Mouse (Mus musculus) brown adipose tissue, adult 24 weeks (tissue): ENCODE data around the gene Fam222b. TPM values are rescaled to one million over a fixed set of nuclear protein-coding genes. Genes with fewer than 3 reads are reported as not detected.
A peak's percentile ranks its signal among the peaks of the same experiment; 100 is the strongest.
"Not testable (repeated sequence)": the region's sequence is repeated elsewhere in the genome, so short reads cannot be mapped to it uniquely, and the experiment has no call there.

Experiments used
- H3K27ac ChIP-seq: fragments of 200-500 bp; replicated peaks from 2 replicates; pipeline ENCODE4 v1.5.1; 2012; ENCODE audit warnings: low read depth, mild to moderate bottlenecking, low read length
- H3K4me1 ChIP-seq: fragments of 200-500 bp; 2 replicates; pipeline ENCODE4 v1.6.1; 2012; ENCODE audit warnings: low read length, mixed read lengths; ENCODE audit not compliant: control insufficient read depth, insufficient read depth, insufficient read length
- H3K4me3 ChIP-seq: fragments of 200-500 bp; 2 replicates; pipeline ENCODE4 v1.5.1; 2012; ENCODE audit warnings: low read depth, mild to moderate bottlenecking, low read length, moderate library complexity; ENCODE audit not compliant: insufficient read depth
- polyA plus RNA-seq: library from polyadenylated mRNA; stranded (reverse); fragments of >200 nt; gene quantifications from 2 replicates; pipeline ENCODE4 v1.2.4, GENCODE M21; 2012; ENCODE audit not compliant: missing spikeins, insufficient read depth, insufficient read length

Fam222b gene
- polyA plus RNA-seq, 1 experiment, result 7.5 TPM

GRCm38 (mm10) chr11:78113616-78114015, 19.2 kb downstream of the Fam222b start:
- H3K4me3 ChIP-seq, result no peak overlapping the region
- H3K27ac ChIP-seq, result no peak overlapping the region
- H3K4me1 ChIP-seq, result peaks cover 4% of the 10 kb centered on the region; the same call in 1 of the 2 replicates

GRCm38 (mm10) chr11:78114676-78115366, 20.4 kb downstream of the Fam222b start:
- Histone ChIP-seq H3K4me1 (peaks cover 9% of the 10 kb centered on the region), H3K4me3 (peak overlapping the region; percentile 71), H3K27ac (no peak overlapping the region)

DNA sequence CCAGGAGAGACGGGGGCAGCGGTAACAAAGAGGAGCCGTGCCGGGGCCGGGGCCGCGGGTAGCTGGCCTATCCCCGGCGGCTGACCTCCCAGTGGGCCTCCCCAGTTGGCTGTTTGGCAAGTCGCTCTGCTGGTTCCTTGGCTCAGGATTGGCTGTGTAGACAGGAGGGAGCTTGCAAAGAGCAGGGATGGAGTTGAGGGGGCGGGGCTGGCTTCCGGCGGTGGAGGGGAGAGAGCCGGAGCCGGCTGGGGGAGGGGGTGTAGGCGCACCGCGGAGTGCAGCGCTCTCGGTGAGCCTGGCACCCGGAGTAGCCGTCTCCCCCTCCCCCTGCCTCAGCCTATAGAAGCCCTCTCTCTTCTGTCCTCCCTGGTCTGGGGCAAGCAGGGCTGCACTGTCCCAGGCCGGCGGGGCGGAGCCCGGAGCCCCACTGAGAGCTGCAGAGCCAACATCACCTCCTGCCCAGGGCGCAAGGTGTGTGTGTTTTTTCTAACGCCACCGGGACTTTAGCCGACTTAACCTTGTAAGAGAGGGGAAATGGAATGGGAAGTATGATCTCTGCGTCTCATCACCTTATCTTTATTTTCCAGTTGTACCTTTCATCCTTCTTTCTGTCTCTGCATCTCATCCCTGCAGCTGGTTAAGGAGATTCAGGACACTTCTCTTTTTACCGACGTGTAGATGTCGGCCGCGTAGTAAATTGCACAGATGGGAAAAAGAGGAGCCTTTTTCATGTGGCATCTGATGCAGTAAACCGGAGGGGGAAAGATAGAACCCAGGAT, 21.1 kb downstream of the Fam222b start:
- Histone ChIP-seq H3K4me1 (peaks cover 11% of the 10 kb centered on the region), H3K27ac (no peak overlapping the region), H3K4me3 (peak overlapping the region; percentile 71)

- Histone ChIP-seq H3K4me3 (peak overlapping the region; percentile 71; the same call in 1 of the 2 replicates), H3K4me1 (peaks cover 13% of the 10 kb centered on the region), H3K27ac (no peak overlapping the region)
These were observed 21.6 kb downstream of the Fam222b start for GRCm38 (mm10) chr11:78116146-78116410.

- peaks cover 17% of the 10 kb centered on the region for H3K4me1 ChIP-seq
- no peak overlapping the region for H3K4me3 ChIP-seq
- no peak overlapping the region for H3K27ac ChIP-seq
These were observed 24.0 kb downstream of the Fam222b start for GRCm38 (mm10) chr11:78118467-78118866.

- peaks cover 17% of the 10 kb centered on the region for H3K4me1 ChIP-seq
- no peak overlapping the region for H3K27ac ChIP-seq
- H3K4me3 ChIP-seq, result no peak overlapping the region
These were observed 25.4 kb downstream of the Fam222b start for GRCm38 (mm10) chr11:78119898-78120297.

GRCm38 (mm10) chr11:78121176-78121575, 26.7 kb downstream of the Fam222b start:
- Histone ChIP-seq H3K4me3 (no peak overlapping the region), H3K4me1 (peaks cover 18% of the 10 kb centered on the region), H3K27ac (no peak overlapping the region)

DNA sequence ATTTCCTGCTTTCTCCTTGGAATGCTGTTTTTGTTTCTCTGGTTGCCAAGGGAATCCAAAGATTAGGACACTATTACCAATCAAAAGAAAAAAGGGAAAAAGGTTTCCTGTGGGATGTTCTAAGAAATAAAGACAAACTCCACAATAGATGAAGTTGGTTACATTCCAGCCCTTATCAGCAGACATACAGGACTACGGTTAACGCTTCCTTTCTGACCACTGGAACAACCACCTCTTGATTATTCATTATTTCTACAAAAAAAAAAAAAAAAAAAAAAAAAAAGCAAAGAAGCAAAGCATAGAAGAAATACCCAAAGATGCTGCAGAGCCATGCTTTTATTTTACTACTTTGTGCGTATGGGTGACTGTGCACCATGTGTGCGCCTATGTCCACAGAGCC, 28.4 kb downstream of the Fam222b start:
- no peak overlapping the region for H3K4me3 ChIP-seq
- no peak overlapping the region for H3K27ac ChIP-seq
- H3K4me1 ChIP-seq, result peaks cover 29% of the 10 kb centered on the region

GRCm38 (mm10) chr11:78123782-78124181, 29.3 kb downstream of the Fam222b start:
- Histone ChIP-seq H3K4me3 (no peak overlapping the region), H3K4me1 (peaks cover 29% of the 10 kb centered on the region), H3K27ac (no peak overlapping the region)

DNA sequence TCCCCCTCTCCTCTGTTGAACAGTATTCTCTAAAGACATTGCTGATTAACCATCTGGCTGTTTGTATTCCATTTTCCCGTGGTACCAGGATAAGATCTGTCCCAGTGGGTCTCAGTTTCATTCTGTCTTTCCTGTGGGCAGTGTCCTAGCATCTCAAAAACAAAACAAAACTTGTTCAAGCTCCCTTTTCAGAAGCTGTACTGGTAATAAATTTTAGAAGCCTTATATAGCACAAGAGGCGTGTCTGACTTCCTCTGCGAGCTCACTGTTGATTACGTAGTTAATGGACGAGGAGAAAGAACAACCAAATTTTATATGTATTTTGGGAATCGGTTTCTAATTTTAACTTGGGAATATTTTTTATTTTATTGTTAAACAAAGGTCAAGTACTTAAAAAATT, 31.2 kb downstream of the Fam222b start:
- peaks cover 17% of the 10 kb centered on the region for H3K4me1 ChIP-seq
- H3K27ac ChIP-seq, result peak overlapping the region; percentile 6; the same call in 1 of the 2 replicates
- no peak overlapping the region for H3K4me3 ChIP-seq

DNA sequence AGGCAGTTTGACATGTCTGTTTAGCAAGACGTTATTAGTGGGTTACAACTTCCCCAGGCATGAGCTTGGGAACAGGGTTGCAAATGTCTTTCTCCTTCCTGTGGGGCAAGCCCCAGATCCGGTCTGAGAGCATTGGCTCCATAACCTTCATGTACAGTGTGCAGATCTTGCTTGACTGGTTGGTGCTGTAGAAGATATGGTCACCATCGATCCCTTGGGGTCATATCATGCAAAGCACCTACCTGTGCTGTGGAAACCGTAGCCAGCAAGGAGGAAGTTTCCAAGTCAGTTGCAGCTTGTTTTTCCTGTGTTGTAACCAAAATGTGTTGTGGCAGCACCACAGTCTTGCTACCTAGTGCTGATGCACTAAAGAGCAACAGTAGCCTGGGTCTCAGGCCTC, 32.3 kb downstream of the Fam222b start:
- H3K4me1 ChIP-seq, result peaks cover 14% of the 10 kb centered on the region
- H3K27ac ChIP-seq, result no peak overlapping the region
- H3K4me3 ChIP-seq, result no peak overlapping the region

DNA sequence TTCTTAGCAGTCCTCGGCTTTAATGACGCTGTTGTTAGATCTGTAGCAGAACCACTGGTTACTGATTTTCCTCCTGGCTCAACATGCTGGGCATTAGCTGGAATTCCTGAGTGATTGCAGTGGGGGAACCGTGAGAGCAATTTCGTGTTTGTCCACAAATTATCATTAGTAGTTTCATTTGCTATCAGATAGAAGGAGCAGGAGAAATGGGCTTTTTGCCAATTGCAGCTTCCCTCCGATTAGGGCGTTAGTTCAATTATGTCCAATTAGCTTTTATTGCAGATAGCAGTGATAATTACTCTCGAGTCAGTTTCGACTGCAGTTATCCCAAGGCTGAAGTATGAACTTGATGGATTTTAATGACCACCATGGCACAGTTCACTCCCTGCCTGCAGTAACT, 35.0 kb downstream of the Fam222b start:
- Histone ChIP-seq H3K4me1 (peaks cover 17% of the 10 kb centered on the region), H3K4me3 (no peak overlapping the region), H3K27ac (no peak overlapping the region)

DNA sequence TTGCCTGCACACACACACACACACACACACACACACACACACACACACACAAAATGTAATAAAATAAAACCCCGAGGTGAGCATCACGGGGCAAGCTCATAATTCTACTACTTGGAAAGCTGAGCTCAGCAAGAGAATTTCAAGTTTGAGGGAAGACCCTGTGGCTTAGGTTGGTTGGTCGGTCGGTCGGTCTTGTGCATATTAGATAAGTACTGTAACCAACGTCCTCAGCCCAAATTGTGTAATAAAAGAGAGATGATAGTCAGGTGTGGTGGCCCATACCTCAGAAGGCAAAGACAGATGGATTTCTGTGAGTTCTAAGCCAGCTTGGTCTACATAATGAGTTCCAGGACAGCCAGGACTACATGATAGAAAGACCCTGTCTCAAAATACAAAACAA, 39.5 kb downstream of the Fam222b start:
- no peak overlapping the region for H3K27ac ChIP-seq
- H3K4me3 ChIP-seq, result no peak overlapping the region
- H3K4me1 ChIP-seq, result peaks cover 7% of the 10 kb centered on the region

DNA sequence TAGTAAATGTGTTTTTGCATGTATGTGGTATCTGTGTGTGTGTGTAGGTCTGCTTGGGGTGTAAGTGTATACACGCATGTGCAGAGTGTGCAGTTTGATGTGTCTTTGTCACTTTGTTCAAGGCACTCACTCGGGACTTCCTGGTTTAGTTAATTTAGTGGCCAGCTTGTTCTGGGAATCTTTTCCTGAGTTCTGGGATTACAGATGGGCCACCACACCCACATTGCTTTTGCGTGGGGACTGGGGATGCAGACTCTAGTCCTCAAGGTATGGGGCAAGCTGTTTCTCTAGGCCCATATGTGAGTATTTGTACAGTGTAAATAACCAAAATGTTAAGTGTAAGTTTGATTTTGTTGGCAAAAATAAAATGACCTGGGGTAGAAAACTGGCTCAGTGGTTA, 39.9 kb downstream of the Fam222b start:
- Histone ChIP-seq H3K4me1 (peaks cover 7% of the 10 kb centered on the region), H3K27ac (no peak overlapping the region), H3K4me3 (no peak overlapping the region)

DNA sequence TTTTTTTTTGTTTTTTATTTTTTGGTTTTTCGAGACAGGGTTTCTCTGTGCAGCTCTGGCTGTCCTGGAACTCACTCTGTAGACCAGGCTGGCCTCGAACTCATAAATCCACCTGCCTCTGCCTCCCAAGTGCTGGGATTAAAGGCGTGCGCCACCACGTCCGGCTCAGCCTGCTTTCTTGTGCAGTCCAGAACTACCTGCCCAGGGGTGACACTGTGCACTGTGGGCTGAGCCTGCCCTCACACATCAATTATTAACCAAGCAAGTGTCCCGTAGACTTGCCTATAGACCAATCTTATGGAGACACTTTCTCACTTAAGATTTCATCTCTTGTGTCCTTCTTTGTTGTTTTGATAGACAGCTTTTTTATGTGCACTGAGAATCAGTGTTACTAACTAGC, 40.9 kb downstream of the Fam222b start:
- not testable (repeated sequence) for H3K4me1 ChIP-seq, H3K4me3 ChIP-seq, H3K27ac ChIP-seq

DNA sequence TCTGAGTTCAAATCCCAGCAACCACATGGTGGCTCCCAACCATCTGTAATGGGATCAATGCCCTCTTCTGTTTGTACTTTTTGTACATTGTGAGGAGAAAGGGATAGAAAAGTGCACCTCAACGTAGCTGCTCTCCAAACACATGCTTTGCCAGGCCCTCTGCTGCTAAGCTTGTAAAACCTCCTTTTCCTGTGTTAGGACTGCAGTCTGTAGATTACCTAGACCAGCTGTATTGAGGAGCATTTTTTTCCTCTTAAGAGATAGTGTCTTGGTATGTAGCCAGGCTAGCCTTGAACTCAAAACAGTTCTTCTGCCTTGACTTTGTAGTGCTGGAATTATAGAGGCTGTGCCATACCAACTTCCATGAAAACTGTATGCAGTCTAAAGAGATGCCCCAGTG, 41.7 kb downstream of the Fam222b start:
- Histone ChIP-seq H3K27ac (no peak overlapping the region), H3K4me1 (peaks cover 7% of the 10 kb centered on the region), H3K4me3 (no peak overlapping the region)
